Mouse (Mus musculus) liver, embryonic 15.5 days (tissue): Measurements from ENCODE around the gene Mrpl54. TPM values are rescaled to one million over a fixed set of nuclear protein-coding genes. Genes with fewer than 3 reads are reported as not detected.
"Not testable (repeated sequence)": the region's sequence is repeated elsewhere in the genome, so short reads cannot be mapped to it uniquely, and the experiment has no call there.

Experiments used
- ATAC-seq: fragments of 200-750 bp; cut with Nextera tagmentation; 2 replicates; pipeline ENCODE4 v1.8.0; 2017; ENCODE audit warnings: moderate number of reproducible peaks, mild to moderate bottlenecking, moderate library complexity; ENCODE audit not compliant: insufficient read depth
- H3K27ac ChIP-seq: fragments of 300-500 bp; sonication (generic); replicated peaks from 2 replicates; pipeline ENCODE4 v1.5.1; 2015; ENCODE audit warnings: mild to moderate bottlenecking, inconsistent platforms
- H3K27me3 ChIP-seq: fragments of 300-500 bp; sonication (generic); 2 replicates; pipeline ENCODE4 v1.6.1; 2015; ENCODE audit warnings: mild to moderate bottlenecking, inconsistent platforms
- H3K36me3 ChIP-seq: fragments of 300-500 bp; sonication (generic); replicated peaks from 2 replicates; pipeline ENCODE4 v1.6.1; 2015; ENCODE audit warnings: moderate library complexity, mild to moderate bottlenecking, inconsistent platforms
- H3K4me1 ChIP-seq: fragments of 300-500 bp; sonication (generic); replicated peaks from 2 replicates; pipeline ENCODE4 v1.6.1; 2015; ENCODE audit warnings: inconsistent platforms
- H3K4me2 ChIP-seq: fragments of 300-500 bp; sonication (generic); 2 replicates; pipeline ENCODE4 v1.6.1; 2015; ENCODE audit warnings: moderate library complexity, mild to moderate bottlenecking, inconsistent platforms
- H3K4me3 ChIP-seq: fragments of 300-500 bp; sonication (generic); replicated peaks from 2 replicates; pipeline ENCODE4 v1.5.1; 2015; ENCODE audit warnings: mild to moderate bottlenecking, inconsistent platforms
- H3K9ac ChIP-seq: fragments of 300-500 bp; sonication (generic); 2 replicates; pipeline ENCODE4 v1.6.1; 2015; ENCODE audit warnings: moderate library complexity, mild to moderate bottlenecking, inconsistent platforms
- H3K9me3 ChIP-seq: fragments of 300-500 bp; sonication (generic); replicated peaks from 2 replicates; pipeline ENCODE4 v1.6.1; 2016; ENCODE audit warnings: inconsistent platforms
- WGBS: fragments of 180-500 bp; shearing (Covaris S2); methylation state at CpG from one replicate; pipeline ENCODE4 v1.1.7; 2015; ENCODE audit warnings: mixed read lengths; ENCODE audit not compliant: insufficient replicate concordance; 5-methylcytosine and 5-hydroxymethylcytosine counted together
- polyA plus RNA-seq: library from polyadenylated mRNA; unstranded; fragments of >200 nt; fragmentation: Nextera tagmentation; extraction: Ambion mirVana; gene quantifications from 2 replicates; pipeline ENCODE4 v1.2.1, GENCODE M21; 2015

Gene Mrpl54
- polyA plus RNA-seq, 1 experiment from 2014 or later: 92.2 TPM

DNA sequence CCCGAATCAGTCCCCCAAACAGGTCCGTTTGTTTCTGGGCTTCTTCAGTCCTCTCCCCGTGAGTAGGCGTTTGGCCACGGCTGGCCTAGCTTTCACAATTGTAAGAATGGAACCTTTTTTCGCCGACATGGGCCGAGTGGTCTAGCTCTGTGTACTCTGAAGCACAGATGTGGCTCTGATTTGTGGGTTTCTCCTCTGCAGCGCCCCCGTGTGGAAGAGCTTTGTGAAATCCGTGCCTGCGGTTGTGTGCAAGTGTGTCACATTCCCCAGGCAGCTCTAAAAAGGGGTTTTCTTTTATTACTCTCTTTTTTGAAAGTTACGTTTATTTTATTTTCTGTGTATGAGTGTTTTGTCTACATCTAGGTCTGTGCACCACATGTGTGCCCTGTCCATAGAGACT, 25.9 kb downstream of the Mrpl54 start:
- 17% methylated on average over 13 of the region's 13 CpGs for WGBS

DNA sequence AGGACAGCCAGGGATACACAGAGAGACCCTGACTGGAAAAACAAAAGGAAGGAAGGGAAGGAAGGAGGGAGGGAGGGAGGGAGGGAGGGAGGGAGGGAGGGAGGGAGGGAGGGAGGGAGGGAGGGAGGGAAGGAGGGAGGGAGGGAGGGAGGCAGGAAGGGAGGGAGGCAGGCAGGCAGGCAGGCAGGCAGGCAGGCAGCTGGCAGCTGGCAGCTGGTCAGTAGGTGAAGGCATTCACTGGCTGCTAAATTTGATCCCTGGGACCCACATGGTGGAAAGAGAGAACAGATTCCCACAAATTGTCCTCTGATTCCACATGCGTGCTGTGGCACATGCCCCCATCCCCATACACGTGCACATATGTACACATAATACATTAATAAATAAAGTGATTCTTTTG, 28.1 kb downstream of the Mrpl54 start:
- no peak overlapping the region for H3K9ac ChIP-seq
- no peak overlapping the region for H3K4me3 ChIP-seq
- 63% methylated on average over 2 of the region's 2 CpGs for WGBS
- peaks cover 9% of the 10 kb centered on the region for H3K4me1 ChIP-seq
- H3K27ac ChIP-seq: no peak overlapping the region
- ATAC-seq: no peak
- H3K4me2 ChIP-seq: no peak overlapping the region
- H3K27me3 ChIP-seq: peaks cover 79% of the 10 kb centered on the region
- no peaks in the 10 kb centered on the region for H3K9me3 ChIP-seq
- no peaks in the 10 kb centered on the region for H3K36me3 ChIP-seq

More for the DNA sequence above, 25.9 kb downstream of the Mrpl54 start:
- no peak overlapping the region for H3K9ac ChIP-seq
- no peak overlapping the region for H3K4me2 ChIP-seq
- no peaks in the 10 kb centered on the region for H3K9me3 ChIP-seq
- no peaks in the 10 kb centered on the region for H3K36me3 ChIP-seq
- H3K27me3 ChIP-seq: peaks cover 82% of the 10 kb centered on the region
- no peak overlapping the region for H3K27ac ChIP-seq
- no peak overlapping the region for H3K4me3 ChIP-seq
- ATAC-seq: no peak
- H3K4me1 ChIP-seq: peaks cover 4% of the 10 kb centered on the region; the same call in 1 of the 2 replicates

GRCm38 (mm10) chr10:81236471-81237268, 30.1 kb downstream of the Mrpl54 start:
- no peak overlapping the region for H3K9ac ChIP-seq
- WGBS: 65% methylated on average over 12 of the region's 12 CpGs
- H3K4me3 ChIP-seq: no peak overlapping the region
- no peaks in the 10 kb centered on the region for H3K9me3 ChIP-seq
- peaks cover 22% of the 10 kb centered on the region for H3K4me1 ChIP-seq
- peaks cover 72% of the 10 kb centered on the region for H3K27me3 ChIP-seq
- no peaks in the 10 kb centered on the region for H3K36me3 ChIP-seq
- no peak overlapping the region for H3K4me2 ChIP-seq
- H3K27ac ChIP-seq: no peak overlapping the region
- ATAC-seq: no peak

DNA sequence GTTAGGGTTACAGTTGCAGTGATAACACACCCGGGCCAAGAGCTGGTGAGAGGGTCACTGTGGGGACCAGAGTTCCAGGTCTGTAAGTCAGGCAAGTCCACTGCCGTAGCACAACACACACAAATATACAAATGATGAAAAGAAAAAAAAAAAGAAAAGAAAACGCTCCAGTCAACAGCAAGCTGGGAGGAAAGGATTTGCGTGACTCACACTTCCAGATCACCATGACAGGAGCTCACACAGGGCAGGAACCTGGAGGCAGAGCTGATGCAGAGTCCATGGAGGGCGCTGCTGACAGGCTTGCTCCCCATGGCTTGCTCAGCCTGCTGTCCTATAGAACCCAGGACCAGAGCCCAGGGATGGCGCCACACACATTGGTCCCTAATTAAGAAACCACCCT, 32.5 kb downstream of the Mrpl54 start:
- Histone ChIP-seq H3K4me2 (peak overlapping the region; percentile 87; the same call in 1 of the 2 replicates), H3K4me1 (peaks cover 18% of the 10 kb centered on the region), H3K9ac (no peak overlapping the region), H3K36me3 (no peaks in the 10 kb centered on the region), H3K4me3 (no peak overlapping the region), H3K9me3 (no peaks in the 10 kb centered on the region), H3K27ac (no peak overlapping the region), H3K27me3 (peaks cover 72% of the 10 kb centered on the region)
- 76% methylated on average over 6 of the region's 6 CpGs for whole genome bisulfite sequencing
- ATAC-seq: no peak

DNA sequence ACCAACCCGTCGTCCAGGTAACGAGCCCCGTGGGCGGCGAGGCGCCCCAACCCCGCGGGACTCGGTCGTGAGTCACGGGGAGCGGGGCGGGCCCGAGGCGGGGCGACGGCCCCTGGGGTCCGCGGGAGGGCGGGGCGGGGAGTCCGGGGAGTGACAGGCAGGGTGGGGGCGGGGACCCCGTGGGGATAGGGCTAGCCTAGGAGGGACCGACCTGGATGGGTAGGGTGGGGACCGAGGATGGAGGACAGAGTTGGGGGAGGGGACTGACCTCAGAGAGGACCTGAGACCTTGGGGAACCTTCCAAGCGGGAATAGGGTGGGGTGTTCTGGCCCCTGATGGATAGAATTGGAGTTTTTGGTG, 33.5 kb downstream of the Mrpl54 start:
- 2% methylated on average over 28 of the region's 28 CpGs for WGBS
- H3K9ac ChIP-seq: peak overlapping the region; percentile 57
- H3K9me3 ChIP-seq: no peaks in the 10 kb centered on the region
- peak overlapping the region; percentile 69 for H3K4me3 ChIP-seq
- peak overlapping the region; percentile 87 for H3K4me2 ChIP-seq
- ATAC-seq: peak; percentile 56; the same call in 1 of the 2 replicates
- H3K27me3 ChIP-seq: peaks cover 74% of the 10 kb centered on the region
- no peaks in the 10 kb centered on the region for H3K36me3 ChIP-seq
- H3K27ac ChIP-seq: peak overlapping the region; percentile 53; the same call in 1 of the 2 replicates
- H3K4me1 ChIP-seq: peaks cover 18% of the 10 kb centered on the region

- peak within 1 kb of the TSS; percentile 69 for H3K4me3 ChIP-seq
- ATAC-seq: peak; percentile 73
- H3K27me3 ChIP-seq: peaks cover 74% of the 10 kb centered on the region
- H3K4me1 ChIP-seq: peaks cover 18% of the 10 kb centered on the region
- WGBS: 6% methylated on average over 29 of the region's 29 CpGs
- no peaks in the 10 kb centered on the region for H3K36me3 ChIP-seq
- peak within 1 kb of the TSS; percentile 87 for H3K4me2 ChIP-seq
- no peaks in the 10 kb centered on the region for H3K9me3 ChIP-seq
- peak within 1 kb of the TSS; percentile 53; the same call in 1 of the 2 replicates for H3K27ac ChIP-seq
- H3K9ac ChIP-seq: peak within 1 kb of the TSS; percentile 57
Observed at GRCm38 (mm10) chr10:81232580-81233225, 34.0 kb downstream of the Mrpl54 start, which contains the start of gene Zfr2. TSS of gene Zfr2 (plus strand) at chr10:81233155.

DNA sequence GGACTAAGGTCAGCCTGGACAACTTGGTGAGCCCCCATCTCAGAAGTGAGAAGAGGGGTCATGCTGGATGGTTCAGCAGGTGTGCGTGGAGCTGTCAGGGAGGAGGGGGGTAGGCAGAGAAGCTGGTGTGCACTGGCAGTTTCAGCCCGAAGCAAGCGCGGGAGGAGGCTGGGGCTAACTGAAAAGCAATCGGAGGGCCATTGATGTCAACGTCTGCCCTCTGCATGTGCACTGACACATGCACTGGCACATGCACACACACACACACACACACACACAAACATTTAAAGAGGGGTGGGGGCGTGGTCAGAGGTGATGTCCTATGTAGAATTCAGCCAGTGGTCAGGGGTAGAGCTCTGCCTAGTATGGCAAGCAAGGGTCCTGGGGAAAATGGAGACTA, 35.3 kb downstream of the Mrpl54 start:
- H3K36me3 ChIP-seq: no peaks in the 10 kb centered on the region
- H3K9me3 ChIP-seq: no peaks in the 10 kb centered on the region
- peaks cover 63% of the 10 kb centered on the region for H3K27me3 ChIP-seq
- no peak overlapping the region for H3K9ac ChIP-seq
- H3K4me3 ChIP-seq: no peak overlapping the region
- ATAC-seq: no peak
- no peak overlapping the region for H3K27ac ChIP-seq
- no peak overlapping the region for H3K4me2 ChIP-seq
- WGBS: 37% methylated on average over 7 of the region's 7 CpGs
- peaks cover 18% of the 10 kb centered on the region for H3K4me1 ChIP-seq

GRCm38 (mm10) chr10:81230438-81231332, 36.0 kb downstream of the Mrpl54 start, which contains the start of gene Atcay:
TSS of gene Atcay (minus strand) at chr10:81230833.
- Histone ChIP-seq H3K36me3 (no peaks in the 10 kb centered on the region), H3K4me2 (no peak within 1 kb of the TSS), H3K27me3 (peaks cover 60% of the 10 kb centered on the region), H3K4me1 (peaks cover 18% of the 10 kb centered on the region), H3K9ac (no peak within 1 kb of the TSS), H3K9me3 (no peaks in the 10 kb centered on the region), H3K4me3 (no peak within 1 kb of the TSS), H3K27ac (no peak within 1 kb of the TSS)
- 12% methylated on average over 27 of the region's 27 CpGs for WGBS
- no peak for ATAC-seq

GRCm38 (mm10) chr10:81229735-81230437, 36.8 kb downstream of the Mrpl54 start:
- Histone ChIP-seq H3K36me3 (no peaks in the 10 kb centered on the region), H3K9ac (no peak overlapping the region), H3K9me3 (no peaks in the 10 kb centered on the region), H3K4me1 (peaks cover 18% of the 10 kb centered on the region), H3K4me2 (no peak overlapping the region), H3K27ac (no peak overlapping the region), H3K4me3 (no peak overlapping the region), H3K27me3 (peaks cover 55% of the 10 kb centered on the region)
- no peak for ATAC-seq
- WGBS: 10% methylated on average over 20 of the region's 20 CpGs

GRCm38 (mm10) chr10:81223731-81224130, 43.0 kb downstream of the Mrpl54 start:
- not testable (repeated sequence) for H3K9me3 ChIP-seq, H3K4me2 ChIP-seq, H3K9ac ChIP-seq, H3K36me3 ChIP-seq, H3K27ac ChIP-seq, H3K4me1 ChIP-seq, ATAC-seq, H3K4me3 ChIP-seq
- 29% methylated on average over 2 of the region's 2 CpGs for WGBS
- peaks cover 17% of the 10 kb centered on the region for H3K27me3 ChIP-seq
